Mouse (Mus musculus) right cerebral cortex, adult 18-20 months (tissue): ENCODE data around the gene Plek.

Experiments
- DNase-seq: peaks from one replicate; pipeline ENCODE4 v3.0.0; 2022; ENCODE audit warnings: mixed read lengths

Plek gene

GRCm38 (mm10) chr11:16999933-17000332 lies 52.2 kb downstream of the Plek start:
- DNase-seq = no peak

- DNase-seq = no peak
Observed at GRCm38 (mm10) chr11:16999387-16999786, 52.8 kb downstream of the Plek start.

GRCm38 (mm10) chr11:16997465-16997864 lies 54.7 kb downstream of the Plek start:
- DNase-seq = no peak

- no peak for DNase-seq
Observed at GRCm38 (mm10) chr11:16996818-16997217, 55.4 kb downstream of the Plek start.

- DNase-seq = no peak
Observed at GRCm38 (mm10) chr11:16992880-16993279, 59.3 kb downstream of the Plek start.

- DNase-seq = peak; percentile 12
Observed at GRCm38 (mm10) chr11:16989885-16990284, 62.3 kb downstream of the Plek start.

GRCm38 (mm10) chr11:16987745-16988328 lies 64.3 kb downstream of the Plek start:
- DNase-seq = no peak

- no peak for DNase-seq
Observed at GRCm38 (mm10) chr11:16986550-16987187, 65.5 kb downstream of the Plek start.

- DNase-seq = no peak
Observed at GRCm38 (mm10) chr11:16978161-16978707, 73.9 kb downstream of the Plek start.

GRCm38 (mm10) chr11:16977611-16978010 lies 74.6 kb downstream of the Plek start:
- no peak for DNase-seq

GRCm38 (mm10) chr11:16976937-16977336 lies 75.2 kb downstream of the Plek start:
- DNase-seq = no peak

- peak; percentile 37 for DNase-seq
Observed at GRCm38 (mm10) chr11:16973086-16973485, 79.1 kb downstream of the Plek start.

GRCm38 (mm10) chr11:16972027-16972426 lies 80.2 kb downstream of the Plek start:
- no peak for DNase-seq

GRCm38 (mm10) chr11:16969650-16970049 lies 82.5 kb downstream of the Plek start:
- DNase-seq = no peak

GRCm38 (mm10) chr11:16967806-16968205 lies 84.4 kb downstream of the Plek start:
- DNase-seq = peak; percentile 39

GRCm38 (mm10) chr11:16958520-16958919 lies 93.7 kb downstream of the Plek start:
- DNase-seq = no peak

GRCm38 (mm10) chr11:16957030-16957429 lies 95.2 kb downstream of the Plek start:
- no peak for DNase-seq

GRCm38 (mm10) chr11:16956115-16956862 lies 95.9 kb downstream of the Plek start:
- no peak for DNase-seq

GRCm38 (mm10) chr11:16951761-16952010 lies 100.5 kb downstream of the Plek start:
- no peak for DNase-seq

GRCm38 (mm10) chr11:16950976-16951760 lies 101.0 kb downstream of the Plek start, which contains the start of gene Fbxo48:
Gene Fbxo48 (plus strand): TSS chr11:16951375.
- peak; percentile 96 for DNase-seq

GRCm38 (mm10) chr11:16950226-16950975 lies 101.8 kb downstream of the Plek start:
- no peak for DNase-seq

- no peak for DNase-seq
Observed at GRCm38 (mm10) chr11:16948756-16949155, 103.4 kb downstream of the Plek start.
